Mouse (Mus musculus) ES-E14 (cell line): ENCODE results near the gene Gtf3c5.

Experiments used
- MAFK ChIP-seq: IDR thresholded peaks from 2 replicates; pipeline ENCODE4 v1.6.1; 2014; ENCODE audit warnings: mild to moderate bottlenecking, low read depth, low read length, inconsistent platforms; ENCODE audit not compliant: insufficient read depth
- ZC3H11A ChIP-seq: IDR thresholded peaks from 2 replicates; pipeline ENCODE4 v1.6.1; 2012; ENCODE audit warnings: low read depth, mild to moderate bottlenecking, inconsistent platforms, low read length, borderline replicate concordance
- ZNF384 ChIP-seq: IDR thresholded peaks from 2 replicates; pipeline ENCODE4 v1.6.1; 2012; ENCODE audit warnings: low read depth, low read length, inconsistent platforms

- no peak for TF ChIP-seq MAFK
- peak; percentile 79 for TF ChIP-seq ZC3H11A
- peak; percentile 84 for TF ChIP-seq ZNF384
These were observed 1.6 kb upstream of the Gtf3c5 start for GRCm38 (mm10) chr2:28585043-28585571.
